Mouse (Mus musculus) embryonic facial prominence, embryonic 15.5 days (tissue): ENCODE data around the gene Mto1. TPM values are rescaled to one million over a fixed set of nuclear protein-coding genes. Genes with fewer than 3 reads are reported as not detected.
A peak's percentile ranks its signal among the peaks of the same experiment; 100 is the strongest.
"Not testable (repeated sequence)": the region's sequence is repeated elsewhere in the genome, so short reads cannot be mapped to it uniquely, and the experiment has no call there.

ENCODE experiments used
- ATAC-seq: fragments of 200-750 bp; cut with Nextera tagmentation; 2 replicates; pipeline ENCODE4 v1.8.0; 2017; ENCODE audit warnings: low read depth, moderate TSS enrichment; ENCODE audit not compliant: insufficient number of reproducible peaks, low FRiP score, low TSS enrichment
- H3K27ac ChIP-seq: fragments of 300-500 bp; sonication (generic); replicated peaks from 2 replicates; pipeline ENCODE4 v1.5.1; 2015; ENCODE audit warnings: mild to moderate bottlenecking, inconsistent platforms
- H3K27me3 ChIP-seq: fragments of 300-500 bp; sonication (generic); 2 replicates; pipeline ENCODE4 v1.6.1; 2015; ENCODE audit warnings: inconsistent platforms
- H3K36me3 ChIP-seq: fragments of 300-500 bp; sonication (generic); 2 replicates; pipeline ENCODE4 v1.6.1; 2015; ENCODE audit warnings: mild to moderate bottlenecking, inconsistent platforms
- H3K4me1 ChIP-seq: fragments of 300-500 bp; sonication (generic); 2 replicates; pipeline ENCODE4 v1.6.1; 2015; ENCODE audit warnings: inconsistent platforms
- H3K4me2 ChIP-seq: fragments of 300-500 bp; sonication (generic); replicated peaks from 2 replicates; pipeline ENCODE4 v1.6.1; 2015; ENCODE audit warnings: mild to moderate bottlenecking, inconsistent platforms
- H3K4me3 ChIP-seq: fragments of 300-500 bp; sonication (generic); replicated peaks from 2 replicates; pipeline ENCODE4 v1.5.1; 2015; ENCODE audit warnings: mild to moderate bottlenecking, inconsistent platforms
- H3K9ac ChIP-seq: fragments of 300-500 bp; sonication (generic); 2 replicates; pipeline ENCODE4 v1.6.1; 2015; ENCODE audit warnings: inconsistent platforms
- H3K9me3 ChIP-seq: fragments of 300-500 bp; sonication (generic); replicated peaks from 2 replicates; pipeline ENCODE4 v1.6.1; 2016; ENCODE audit warnings: inconsistent platforms
- WGBS: fragments of 180-500 bp; shearing (Covaris S2); methylation state at CpG from one replicate; pipeline ENCODE4 v1.1.7; 2015; 5-methylcytosine and 5-hydroxymethylcytosine counted together
- polyA plus RNA-seq: library from polyadenylated mRNA; unstranded; fragments of >200 nt; fragmentation: Nextera tagmentation; extraction: Ambion mirVana; gene quantifications from 2 replicates; pipeline ENCODE4 v1.2.1, GENCODE M21; 2015

The Mto1 gene
- polyA plus RNA-seq, 1 experiment from 2014 or later: 23.6 TPM

- H3K4me1 ChIP-seq: peaks cover 4% of the 10 kb centered on the region; the same call in 1 of the 2 replicates
- H3K27me3 ChIP-seq: no peaks in the 10 kb centered on the region
- no peak overlapping the region for H3K27ac ChIP-seq
- WGBS: 74% methylated on average over 4 of the region's 4 CpGs
- H3K4me2 ChIP-seq: no peak overlapping the region
- no peak for ATAC-seq
- H3K9me3 ChIP-seq: no peaks in the 10 kb centered on the region
- peaks cover 52% of the 10 kb centered on the region for H3K36me3 ChIP-seq
- H3K4me3 ChIP-seq: no peak overlapping the region
- H3K9ac ChIP-seq: no peak overlapping the region
These were observed 27.9 kb downstream of the Mto1 start for GRCm38 (mm10) chr9:78475873-78476272.

DNA sequence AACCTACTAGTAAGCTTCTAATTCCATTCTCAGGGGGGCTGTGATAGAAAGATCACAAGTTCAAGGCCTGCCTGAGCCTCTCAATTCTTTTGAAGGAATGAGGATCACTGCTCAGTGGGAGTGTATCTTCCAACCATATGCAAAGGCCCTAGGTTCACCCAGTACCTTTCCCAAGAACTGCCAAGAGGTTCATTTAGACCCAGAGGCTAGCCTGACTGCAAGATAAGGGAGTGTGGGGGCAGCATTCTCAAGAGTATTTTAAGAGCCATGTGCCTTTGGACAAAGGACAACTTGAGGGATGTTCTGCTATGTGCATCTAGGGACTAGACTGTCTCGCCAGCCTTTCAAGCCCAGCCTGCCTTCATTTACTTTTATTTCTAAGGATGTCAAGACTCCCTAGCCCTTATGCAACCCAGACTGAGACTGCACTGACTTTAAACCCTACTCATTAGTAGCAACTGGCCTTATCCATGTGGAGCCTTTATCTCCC lies 28.6 kb downstream of the Mto1 start:
- no peak for ATAC-seq
- Histone ChIP-seq H3K4me2 (no peak overlapping the region), H3K27ac (peak overlapping the region; percentile 17; the same call in 1 of the 2 replicates), H3K27me3 (no peaks in the 10 kb centered on the region), H3K36me3 (peaks cover 51% of the 10 kb centered on the region), H3K9ac (no peak overlapping the region), H3K4me3 (no peak overlapping the region), H3K4me1 (peaks cover 4% of the 10 kb centered on the region; the same call in 1 of the 2 replicates), H3K9me3 (no peaks in the 10 kb centered on the region)
- WGBS: 26% methylated on average over 1 of the region's 1 CpGs

DNA sequence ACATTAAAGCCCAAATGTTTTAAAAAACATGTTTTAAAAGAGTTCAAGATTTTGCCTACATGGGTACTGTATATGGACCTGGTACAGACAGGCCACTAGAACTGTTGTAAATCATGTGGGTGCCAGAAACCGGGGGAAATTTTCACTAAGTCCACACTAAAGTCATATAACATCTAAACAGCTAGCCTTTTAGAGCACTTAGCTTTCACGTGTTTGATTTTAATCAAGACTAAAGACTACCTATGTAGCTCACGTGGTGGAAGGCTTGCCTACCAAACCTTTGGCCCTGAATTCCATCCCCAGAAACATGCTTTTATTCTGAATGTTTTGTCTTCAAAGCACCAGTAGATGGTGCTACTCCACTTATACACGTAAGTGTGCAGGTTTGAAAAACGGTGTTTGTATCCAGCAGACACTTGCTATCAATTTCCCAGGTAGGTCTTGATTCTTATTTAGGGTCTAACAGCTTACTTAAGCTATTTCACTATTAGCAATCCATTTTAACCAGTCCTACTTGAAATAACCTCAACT lies 29.1 kb downstream of the Mto1 start:
- Histone ChIP-seq H3K27me3 (no peaks in the 10 kb centered on the region), H3K27ac (0 out of 2 replicates have a peak overlapping the region, but pooled peaks have one; percentile 17), H3K4me3 (no peak overlapping the region), H3K9ac (no peak overlapping the region), H3K36me3 (peaks cover 49% of the 10 kb centered on the region), H3K4me1 (peaks cover 4% of the 10 kb centered on the region; the same call in 1 of the 2 replicates), H3K4me2 (no peak overlapping the region), H3K9me3 (no peaks in the 10 kb centered on the region)
- WGBS: 5% methylated on average over 5 of the region's 5 CpGs
- no peak for ATAC-seq

- H3K9ac ChIP-seq, ATAC-seq, H3K27me3 ChIP-seq, H3K9me3 ChIP-seq, H3K4me2 ChIP-seq, H3K4me1 ChIP-seq, H3K4me3 ChIP-seq, H3K27ac ChIP-seq: not testable (repeated sequence)
- peaks cover 44% of the 10 kb centered on the region for H3K36me3 ChIP-seq
- 62% methylated on average over 1 of the region's 1 CpGs for WGBS
These were observed 30.1 kb downstream of the Mto1 start for GRCm38 (mm10) chr9:78478009-78478605.

GRCm38 (mm10) chr9:78479308-78479707 lies 31.3 kb downstream of the Mto1 start:
- Histone ChIP-seq H3K36me3 (peaks cover 36% of the 10 kb centered on the region), H3K9ac (peak overlapping the region; percentile 18; the same call in 1 of the 2 replicates), H3K4me3 (peak overlapping the region; percentile 98), H3K4me2 (peak overlapping the region; percentile 56)
- H3K9me3 ChIP-seq, H3K27ac ChIP-seq, H3K4me1 ChIP-seq, H3K27me3 ChIP-seq, ATAC-seq: not testable (repeated sequence)
- 23% methylated on average over 8 of the region's 8 CpGs for WGBS

GRCm38 (mm10) chr9:78480227-78480626 lies 32.2 kb downstream of the Mto1 start:
- Histone ChIP-seq H3K9ac (peak overlapping the region; percentile 100), H3K4me3 (peak overlapping the region; percentile 98), H3K27ac (peak overlapping the region; percentile 99), H3K4me2 (peak overlapping the region; percentile 56), H3K36me3 (peaks cover 36% of the 10 kb centered on the region)
- H3K9me3 ChIP-seq, ATAC-seq, H3K4me1 ChIP-seq, H3K27me3 ChIP-seq: not testable (repeated sequence)
- 1% methylated on average over 13 of the region's 13 CpGs for WGBS

DNA sequence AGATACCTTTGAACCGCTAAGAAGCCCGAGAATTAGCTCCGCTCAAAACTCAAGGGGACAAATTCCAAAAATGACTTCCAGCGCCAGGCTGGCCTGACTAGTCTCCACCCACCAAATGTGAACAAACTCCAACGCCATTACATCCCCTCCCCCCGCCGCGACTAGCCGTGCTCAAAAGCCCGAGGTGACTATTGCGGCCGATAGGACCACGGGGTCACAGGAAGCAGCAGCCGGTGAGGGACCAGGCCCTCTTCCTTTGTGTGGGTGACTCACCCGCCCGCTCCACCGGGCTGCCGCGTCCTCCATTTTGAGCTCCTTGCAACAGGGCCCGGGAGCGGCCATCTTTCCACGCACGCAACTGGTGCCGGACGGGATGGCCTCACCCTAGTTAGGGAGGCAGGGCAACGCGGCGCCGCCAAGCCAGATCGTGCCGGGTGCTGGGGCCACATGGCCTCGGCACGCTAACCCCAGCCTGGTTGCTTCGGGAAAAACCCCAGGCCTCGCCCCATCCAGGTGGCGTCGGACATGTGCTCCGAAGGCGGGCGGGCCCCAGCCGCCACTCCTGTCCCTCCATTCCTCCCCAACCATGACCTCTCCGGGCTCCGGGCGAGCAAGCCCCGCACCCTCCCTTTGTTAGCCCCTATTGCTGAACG lies 32.8 kb downstream of the Mto1 start:
- Histone ChIP-seq H3K4me2 (peak overlapping the region; percentile 56), H3K27ac (peak overlapping the region; percentile 99), H3K27me3 (no peaks in the 10 kb centered on the region), H3K36me3 (peaks cover 36% of the 10 kb centered on the region), H3K9ac (peak overlapping the region; percentile 100), H3K4me3 (peak overlapping the region; percentile 98), H3K9me3 (no peaks in the 10 kb centered on the region), H3K4me1 (peaks cover 9% of the 10 kb centered on the region)
- under 1% methylated on average over 46 of the region's 46 CpGs for WGBS
- ATAC-seq: no peak

- H3K4me1 ChIP-seq: peaks cover 9% of the 10 kb centered on the region
- H3K9me3 ChIP-seq: no peaks in the 10 kb centered on the region
- H3K9ac ChIP-seq: peak overlapping the region; percentile 100
- peak overlapping the region; percentile 98 for H3K4me3 ChIP-seq
- H3K36me3 ChIP-seq: peaks cover 31% of the 10 kb centered on the region
- ATAC-seq: peak; percentile 99
- WGBS: under 1% methylated on average over 65 of the region's 77 CpGs
- H3K27me3 ChIP-seq: no peaks in the 10 kb centered on the region
- H3K4me2 ChIP-seq: peak overlapping the region; percentile 58
- peak overlapping the region; percentile 99 for H3K27ac ChIP-seq
These were observed 33.7 kb downstream of the Mto1 start for GRCm38 (mm10) chr9:78481423-78482331.

DNA sequence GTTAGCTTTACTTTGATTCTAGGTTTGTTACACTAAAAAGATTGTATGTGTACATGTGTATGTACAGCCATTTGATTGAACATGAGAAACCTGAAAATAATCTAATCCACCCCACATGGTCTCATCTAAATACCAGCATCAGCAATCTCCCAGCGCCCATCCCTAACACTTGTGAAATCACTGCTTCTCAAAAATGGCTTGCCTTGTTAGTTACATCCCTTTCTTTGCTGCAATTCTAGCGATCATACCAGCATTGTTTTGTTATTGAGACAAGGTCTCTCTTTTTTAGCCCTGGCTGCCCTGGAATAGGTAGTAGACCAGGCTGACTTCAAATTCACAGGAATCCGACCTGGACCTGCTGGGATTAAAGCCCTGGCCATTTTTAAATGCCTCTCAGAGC lies 34.4 kb downstream of the Mto1 start:
- peaks cover 24% of the 10 kb centered on the region for H3K36me3 ChIP-seq
- peak overlapping the region; percentile 98 for H3K4me3 ChIP-seq
- WGBS: 7% methylated on average over 3 of the region's 3 CpGs
- peak overlapping the region; percentile 59 for H3K9ac ChIP-seq
- no peaks in the 10 kb centered on the region for H3K27me3 ChIP-seq
- peak overlapping the region; percentile 99 for H3K27ac ChIP-seq
- no peak for ATAC-seq
- H3K4me1 ChIP-seq: peaks cover 9% of the 10 kb centered on the region
- H3K9me3 ChIP-seq: no peaks in the 10 kb centered on the region
- peak overlapping the region; percentile 58 for H3K4me2 ChIP-seq

DNA sequence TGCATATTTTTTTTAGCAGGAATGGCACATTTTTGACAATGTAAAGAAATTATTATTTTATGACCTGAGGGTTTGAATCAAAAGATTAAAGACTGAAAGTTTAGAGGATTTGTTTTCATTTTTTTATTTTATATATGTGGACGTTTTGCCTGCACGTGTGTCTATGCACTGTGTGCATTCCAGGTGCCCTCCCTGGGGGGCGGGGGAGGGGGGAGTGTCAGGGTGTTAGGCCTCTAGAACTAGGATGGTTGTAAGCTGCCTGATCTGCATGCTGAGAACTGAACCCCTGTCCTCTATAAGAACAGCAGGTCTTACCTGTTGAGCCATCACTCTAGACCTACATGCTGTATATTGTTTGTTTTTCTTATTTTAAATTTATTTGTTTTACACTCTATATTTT lies 36.7 kb downstream of the Mto1 start:
- Histone ChIP-seq H3K27me3 (no peaks in the 10 kb centered on the region), H3K9ac (no peak overlapping the region), H3K4me3 (no peak overlapping the region), H3K36me3 (peaks cover 5% of the 10 kb centered on the region), H3K4me1 (peaks cover 5% of the 10 kb centered on the region), H3K4me2 (no peak overlapping the region), H3K9me3 (no peaks in the 10 kb centered on the region), H3K27ac (no peak overlapping the region)
- 55% methylated on average over 3 of the region's 3 CpGs for WGBS
- ATAC-seq: no peak

DNA sequence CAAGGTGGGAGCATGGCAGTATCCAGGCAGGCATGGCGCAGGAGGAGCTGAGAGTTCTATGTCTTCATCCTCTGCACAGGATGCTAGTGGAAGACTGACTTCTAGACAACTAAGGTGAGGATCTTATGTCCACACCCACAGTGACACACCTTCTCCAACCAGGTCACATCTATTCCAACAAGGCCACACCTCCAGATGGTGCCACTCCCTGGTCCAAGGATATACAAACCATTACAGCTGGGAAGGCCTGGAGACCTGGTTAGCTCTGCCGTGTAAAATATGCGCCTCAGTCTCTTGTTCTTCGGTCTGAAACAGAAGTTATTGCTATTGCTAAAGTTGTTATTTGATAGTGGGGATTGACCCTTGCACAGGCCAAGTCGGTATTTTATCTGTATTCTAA lies 40.0 kb downstream of the Mto1 start:
- H3K36me3 ChIP-seq, H3K4me1 ChIP-seq, H3K27ac ChIP-seq, ATAC-seq, H3K4me3 ChIP-seq, H3K27me3 ChIP-seq, H3K9me3 ChIP-seq, H3K4me2 ChIP-seq, H3K9ac ChIP-seq: not testable (repeated sequence)
- WGBS: 93% methylated on average over 5 of the region's 5 CpGs
